Mouse (Mus musculus) right cerebral cortex, postnatal 25 days (tissue): Measurements from ENCODE around the gene Lage3.
"Not testable (repeated sequence)": the region's sequence is repeated elsewhere in the genome, so short reads cannot be mapped to it uniquely, and the experiment has no call there.

ENCODE experiments used
- DNase-seq: peaks from one replicate; pipeline ENCODE4 v3.0.0; 2022

Gene Lage3

DNA sequence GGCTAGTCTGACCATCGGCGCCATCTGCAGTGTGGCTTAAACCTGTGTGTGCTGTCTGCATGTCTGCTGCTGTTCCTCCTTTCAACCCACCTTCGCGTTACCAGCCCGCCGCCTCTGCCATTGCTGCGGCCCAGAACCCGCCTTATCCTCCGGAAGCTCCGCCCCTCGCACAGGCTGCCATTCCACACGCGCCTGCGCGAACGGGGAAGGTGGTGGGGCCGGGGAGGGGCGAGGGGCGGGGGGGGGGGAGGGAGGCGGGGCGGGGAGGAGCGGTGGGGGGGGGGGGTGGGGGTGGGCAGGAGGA is at the start of gene Lage3:
Gene Lage3 (minus strand): TSS at position 152 of the 304 bp plus-strand sequence.
- peak; percentile 79 for DNase-seq

GRCm38 (mm10) chrX:74400136-74400535 is 46.7 kb upstream of the Lage3 start:
- DNase-seq = no peak

- DNase-seq = peak; percentile 83
These were observed 39.4 kb upstream of the Lage3 start, which contains the start of the genes Fam3a and Ikbkg for GRCm38 (mm10) chrX:74392535-74393443. Fam3a (minus strand) TSS chrX:74393272. Ikbkg (plus strand) TSS chrX:74393290.

DNA sequence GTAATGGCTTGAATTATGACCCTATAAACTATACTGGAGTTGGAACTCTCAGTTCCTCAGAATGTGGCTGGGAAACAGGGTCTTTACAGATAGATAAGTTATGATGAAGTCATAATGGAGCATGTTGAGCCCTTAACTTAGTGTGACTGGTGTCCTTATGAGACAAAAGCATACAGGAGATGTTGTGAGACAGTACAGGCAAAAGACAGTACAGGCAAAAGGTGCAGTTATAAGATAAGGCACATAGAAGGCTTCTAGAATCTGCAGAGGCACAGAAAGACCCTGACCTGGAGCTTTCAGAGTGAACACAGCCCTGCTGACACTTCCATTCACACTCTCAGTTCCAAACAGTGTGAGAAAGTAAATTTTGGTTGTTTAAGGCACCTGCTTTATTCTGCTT is 34.7 kb upstream of the Lage3 start:
- DNase-seq = no peak

- no peak for DNase-seq
These were observed 31.0 kb upstream of the Lage3 start for GRCm38 (mm10) chrX:74384451-74384850.

- peak; percentile 84 for DNase-seq
These were observed 19.6 kb upstream of the Lage3 start, which contains the start of the genes Ubl4a and Slc10a3 for GRCm38 (mm10) chrX:74372888-74373549. Ubl4a (minus strand) TSS chrX:74373218. Slc10a3 (minus strand) TSS chrX:74373349.

GRCm38 (mm10) chrX:74368209-74368909 is 14.9 kb upstream of the Lage3 start:
- peak; percentile 69 for DNase-seq

DNA sequence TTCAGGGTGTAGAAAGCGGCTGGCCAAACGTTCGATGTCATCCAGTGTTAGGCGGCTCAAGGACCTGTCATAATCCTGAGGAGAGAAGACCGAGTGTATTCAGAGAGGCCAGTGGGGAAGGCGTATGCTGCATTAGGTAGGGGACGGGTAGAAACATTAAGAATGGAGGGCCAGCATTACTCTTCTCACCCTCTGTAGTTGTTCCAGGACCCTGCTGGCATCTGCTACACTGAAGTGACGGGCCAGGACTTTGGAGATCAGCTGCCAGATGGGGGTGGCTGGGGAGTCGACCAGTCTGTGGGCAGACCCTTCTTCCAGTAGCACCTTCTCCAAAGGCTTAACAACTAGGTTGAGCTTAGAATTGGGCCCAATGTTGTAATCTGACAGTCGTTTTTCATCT is 14.1 kb upstream of the Lage3 start:
- DNase-seq = no peak

- DNase-seq = no peak
These were observed 5.8 kb upstream of the Lage3 start for GRCm38 (mm10) chrX:74359171-74359570.

GRCm38 (mm10) chrX:74357069-74357468 is 3.7 kb upstream of the Lage3 start:
- DNase-seq = not testable (repeated sequence)

DNA sequence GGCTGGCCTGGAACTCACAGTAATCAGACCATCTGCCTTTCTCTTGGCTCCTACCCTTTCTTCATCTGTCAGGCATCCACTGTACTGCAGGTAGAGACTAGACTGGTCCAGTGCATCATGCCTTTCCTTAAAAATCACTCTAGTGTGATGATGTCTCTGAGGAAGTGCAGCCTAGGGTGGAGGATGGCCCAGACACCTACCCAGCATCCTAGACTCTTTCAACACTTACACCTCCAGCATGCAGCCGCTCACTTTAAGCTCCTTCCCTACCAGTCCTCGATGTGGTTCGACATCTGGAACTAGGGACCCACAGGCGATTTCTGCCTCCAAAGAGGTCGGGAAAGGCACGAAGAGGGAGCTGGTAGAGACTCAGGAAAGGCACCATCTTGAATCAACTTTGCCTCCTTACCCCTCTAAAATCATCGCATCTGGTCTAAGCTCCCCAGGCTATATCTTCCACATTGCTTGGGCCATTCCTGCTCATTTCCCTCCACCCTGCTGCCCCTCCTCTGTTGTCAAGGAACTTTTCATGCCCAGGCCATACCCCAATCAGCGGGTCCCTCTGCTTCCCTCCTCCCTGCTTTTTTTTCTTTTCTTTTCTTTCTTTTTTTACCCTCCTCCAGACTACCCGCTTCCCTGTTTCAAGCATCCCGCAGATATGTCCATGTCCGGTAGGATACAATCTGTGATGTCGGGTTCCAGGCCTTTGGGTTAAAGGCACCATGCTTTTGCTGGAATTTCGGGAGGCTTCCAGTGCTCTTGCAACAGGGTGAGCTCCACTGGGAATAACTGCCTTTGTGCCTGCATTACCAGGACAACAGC is 562 bp downstream of the Lage3 start:
- DNase-seq = no peak

DNA sequence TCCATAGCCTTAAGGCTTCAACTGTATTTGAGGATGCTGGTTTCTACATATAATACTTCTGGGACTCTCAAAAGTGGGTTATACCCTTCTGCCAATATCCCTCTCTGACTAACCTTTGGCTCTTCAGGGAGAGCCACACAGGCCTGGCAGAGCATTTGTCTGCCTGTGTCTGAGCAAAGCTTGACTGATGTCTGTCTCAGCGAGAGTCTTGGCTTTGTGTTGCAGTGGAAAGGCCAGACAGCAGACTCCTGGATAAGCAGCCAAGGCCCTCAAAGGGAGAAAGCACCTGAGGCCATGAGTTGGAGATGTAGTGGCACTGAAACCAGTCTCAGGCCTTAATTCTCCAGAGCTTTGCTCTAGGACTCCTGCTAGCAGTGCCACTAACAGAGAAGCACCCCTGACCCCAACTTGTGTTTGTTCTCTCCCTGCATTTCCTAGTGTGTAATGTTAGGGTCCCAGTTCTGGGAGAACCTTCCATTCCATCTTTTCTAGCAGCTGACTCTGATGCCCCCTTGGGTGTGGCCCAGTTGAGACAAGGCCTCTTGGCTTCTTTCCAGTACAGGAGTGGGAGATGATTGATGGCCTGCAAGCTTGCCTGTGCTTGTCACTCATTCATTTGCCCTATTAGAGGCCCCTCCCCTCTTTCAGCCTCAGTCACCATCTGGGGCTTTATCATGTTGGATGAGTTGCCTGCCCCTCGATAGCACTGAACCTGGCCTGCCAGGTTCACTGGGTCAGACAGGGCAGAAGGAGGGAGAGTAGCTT is 23.1 kb downstream of the Lage3 start:
- no peak for DNase-seq

- no peak for DNase-seq
These were observed 24.2 kb downstream of the Lage3 start for GRCm38 (mm10) chrX:74329215-74329671.

GRCm38 (mm10) chrX:74328725-74329161 is 24.7 kb downstream of the Lage3 start, which contains the start of gene Plxna3:
Plxna3 (plus strand) TSS chrX:74329066.
- peak; percentile 57 for DNase-seq

DNA sequence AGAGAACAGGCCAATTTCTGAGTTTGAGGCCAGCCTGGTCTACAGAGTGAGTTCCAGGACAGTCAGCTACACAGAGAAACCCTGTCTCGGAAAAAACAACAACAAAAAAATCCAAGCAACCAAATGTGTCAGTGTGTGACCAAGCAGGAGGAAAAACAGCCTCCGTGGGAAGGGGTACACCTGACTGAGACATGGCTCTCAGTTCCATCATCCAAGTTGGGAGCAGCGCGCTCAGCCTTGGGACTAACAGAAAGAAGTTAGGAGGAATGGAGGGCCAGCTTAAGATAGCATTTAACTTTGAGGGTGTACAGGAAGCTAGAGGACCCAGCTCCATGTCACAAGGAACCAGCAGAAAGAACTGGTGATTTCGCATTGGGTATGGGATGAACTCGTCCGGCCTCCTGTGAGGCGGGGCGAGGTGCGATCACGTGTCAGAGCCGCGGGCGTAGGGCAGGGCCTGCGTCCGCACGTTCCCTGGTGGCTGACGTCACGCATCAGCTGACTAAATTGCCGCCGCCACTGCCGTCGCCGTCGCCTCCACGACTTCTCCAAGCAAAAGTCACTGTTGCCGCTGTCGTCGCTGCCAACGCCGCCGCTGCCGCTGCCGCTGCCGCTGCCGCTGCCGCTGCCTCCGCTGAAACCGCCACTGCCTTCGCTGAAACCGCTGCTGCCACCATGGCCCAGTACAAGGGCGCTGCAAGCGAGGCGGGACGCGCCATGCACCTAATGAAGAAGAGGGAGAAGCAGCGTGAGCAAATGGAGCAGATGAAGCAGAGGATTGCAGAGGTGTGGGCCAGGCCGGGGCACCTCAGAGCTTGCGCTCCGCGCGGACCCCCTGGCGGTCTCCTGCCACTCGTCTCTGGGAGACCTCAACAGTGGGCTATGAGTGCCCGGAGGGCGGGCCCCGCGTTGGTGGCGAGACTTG is 40.6 kb downstream of the Lage3 start, which contains the start of gene Fam50a:
Gene Fam50a (plus strand): TSS at position 494 of the 925 bp plus-strand sequence.
- DNase-seq = peak; percentile 89

- peak; percentile 66 for DNase-seq
These were observed 48.3 kb downstream of the Lage3 start, which contains the start of gene Gdi1 for GRCm38 (mm10) chrX:74304867-74305700. Gdi1 (plus strand) TSS chrX:74304998.
